Mouse (Mus musculus) kidney, embryonic 16.5 days (tissue): ENCODE measurements at regions not wholly inside any gene's neighbourhood (a gene's known extent, or its start where the extent isn't known, plus 50 kb on each side); places are given as distances from the start of the nearest gene placed in this dataset.

ENCODE experiments used
- ATAC-seq: fragments of 200-750 bp; cut with Nextera tagmentation; 2 replicates; pipeline ENCODE4 v1.8.0; 2017; ENCODE audit warnings: moderate TSS enrichment; ENCODE audit not compliant: low FRiP score, low TSS enrichment
- H3K27ac ChIP-seq: fragments of 300-500 bp; sonication (generic); 2 replicates; pipeline ENCODE4 v1.5.1; 2014; ENCODE audit warnings: low read length
- H3K27me3 ChIP-seq: fragments of 300-500 bp; sonication (generic); 2 replicates; pipeline ENCODE4 v1.6.1; 2014; ENCODE audit warnings: low read length, control low read depth, mixed read lengths; ENCODE audit not compliant: insufficient read depth
- H3K36me3 ChIP-seq: fragments of 300-500 bp; sonication (generic); 2 replicates; pipeline ENCODE4 v1.6.1; 2014; ENCODE audit warnings: low read length, control low read depth, mixed read lengths; ENCODE audit not compliant: insufficient read depth
- H3K4me1 ChIP-seq: fragments of 300-500 bp; sonication (generic); 2 replicates; pipeline ENCODE4 v1.6.1; 2014; ENCODE audit warnings: low read length, control low read depth, mixed read lengths; ENCODE audit not compliant: insufficient read depth
- H3K4me2 ChIP-seq: fragments of 300-500 bp; sonication (generic); replicated peaks from 2 replicates; pipeline ENCODE4 v1.6.1; 2014; ENCODE audit warnings: low read depth, low read length
- H3K4me3 ChIP-seq: fragments of 300-500 bp; sonication (generic); 2 replicates; pipeline ENCODE4 v1.5.1; 2014; ENCODE audit warnings: mild to moderate bottlenecking, low read length
- H3K9ac ChIP-seq: fragments of 300-500 bp; sonication (generic); replicated peaks from 2 replicates; pipeline ENCODE4 v1.6.1; 2014; ENCODE audit warnings: low read length
- H3K9me3 ChIP-seq: fragments of 300-500 bp; sonication (generic); 2 replicates; pipeline ENCODE4 v1.6.1; 2016; ENCODE audit warnings: low read length, control low read depth
- WGBS: fragments of 180-500 bp; shearing (Covaris S2); extraction: QIAGEN DNeasy Blood & Tissue Kit; methylation state at CpG from one replicate; pipeline ENCODE4 v1.1.7; 2014; 5-methylcytosine and 5-hydroxymethylcytosine counted together

GRCm38 (mm10) chr5:64632171-64632570 lies 171.0 kb upstream of the Klf3 start:
- Histone ChIP-seq H3K4me1 (no peaks in the 10 kb centered on the region), H3K9me3 (no peaks in the 10 kb centered on the region), H3K4me3 (no peak overlapping the region), H3K4me2 (no peak overlapping the region), H3K27ac (no peak overlapping the region), H3K27me3 (no peaks in the 10 kb centered on the region), H3K9ac (no peak overlapping the region), H3K36me3 (no peaks in the 10 kb centered on the region)
- WGBS: 79% methylated on average over 5 of the region's 5 CpGs
- ATAC-seq: no peak

- 58% methylated on average over 8 of the region's 8 CpGs for WGBS
- Histone ChIP-seq H3K27me3 (no peaks in the 10 kb centered on the region), H3K4me3 (no peak overlapping the region), H3K27ac (no peak overlapping the region), H3K9me3 (no peaks in the 10 kb centered on the region), H3K4me2 (no peak overlapping the region), H3K4me1 (no peaks in the 10 kb centered on the region), H3K9ac (no peak overlapping the region), H3K36me3 (no peaks in the 10 kb centered on the region)
- no peak for ATAC-seq
These were observed 169.2 kb upstream of the Klf3 start for GRCm38 (mm10) chr5:64634008-64634407.

DNA sequence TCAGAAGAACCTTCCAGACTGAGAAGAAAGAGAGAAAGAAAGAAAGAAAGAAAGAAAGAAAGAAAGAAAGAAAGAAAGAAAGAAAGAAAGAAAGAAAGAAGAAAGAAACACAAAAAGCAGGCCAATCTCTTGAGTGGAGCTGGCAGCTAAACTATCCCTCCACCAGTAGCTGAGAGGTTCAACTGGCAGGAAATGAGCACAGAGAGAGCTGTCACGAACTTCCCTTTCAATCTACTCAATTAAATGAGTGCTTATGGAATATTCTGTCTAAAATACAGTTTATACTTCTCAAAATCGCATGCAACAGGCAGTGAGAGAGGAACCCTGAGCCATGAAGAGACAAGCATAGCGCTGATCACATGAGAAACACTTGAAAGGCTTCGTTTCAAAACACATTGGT lies 168.5 kb upstream of the Klf3 start:
- ATAC-seq: no peak
- H3K27ac ChIP-seq: no peak overlapping the region
- WGBS: 75% methylated on average over 4 of the region's 4 CpGs

GRCm38 (mm10) chr5:64636301-64636700 lies 166.9 kb upstream of the Klf3 start:
- Histone ChIP-seq H3K27ac (no peak overlapping the region), H3K27me3 (no peaks in the 10 kb centered on the region), H3K4me1 (no peaks in the 10 kb centered on the region), H3K4me2 (no peak overlapping the region), H3K4me3 (no peak overlapping the region), H3K9ac (no peak overlapping the region), H3K9me3 (no peaks in the 10 kb centered on the region), H3K36me3 (no peaks in the 10 kb centered on the region)
- WGBS: 88% methylated on average over 3 of the region's 3 CpGs
- ATAC-seq: peak; percentile 49; the same call in 1 of the 2 replicates

More for the DNA sequence above, 168.5 kb upstream of the Klf3 start:
- Histone ChIP-seq H3K4me2 (no peak overlapping the region), H3K9ac (no peak overlapping the region), H3K36me3 (no peaks in the 10 kb centered on the region), H3K9me3 (no peaks in the 10 kb centered on the region), H3K4me1 (no peaks in the 10 kb centered on the region), H3K27me3 (no peaks in the 10 kb centered on the region), H3K4me3 (no peak overlapping the region)

GRCm38 (mm10) chr5:64643584-64643983 lies 159.6 kb upstream of the Klf3 start:
- no peaks in the 10 kb centered on the region for H3K36me3 ChIP-seq
- H3K27me3 ChIP-seq: no peaks in the 10 kb centered on the region
- no peak for ATAC-seq
- no peak overlapping the region for H3K27ac ChIP-seq
- H3K4me3 ChIP-seq: no peak overlapping the region
- no peak overlapping the region for H3K4me2 ChIP-seq
- 97% methylated on average over 1 of the region's 1 CpGs for WGBS
- no peak overlapping the region for H3K9ac ChIP-seq
- peaks cover 20% of the 10 kb centered on the region for H3K4me1 ChIP-seq
- no peaks in the 10 kb centered on the region for H3K9me3 ChIP-seq

DNA sequence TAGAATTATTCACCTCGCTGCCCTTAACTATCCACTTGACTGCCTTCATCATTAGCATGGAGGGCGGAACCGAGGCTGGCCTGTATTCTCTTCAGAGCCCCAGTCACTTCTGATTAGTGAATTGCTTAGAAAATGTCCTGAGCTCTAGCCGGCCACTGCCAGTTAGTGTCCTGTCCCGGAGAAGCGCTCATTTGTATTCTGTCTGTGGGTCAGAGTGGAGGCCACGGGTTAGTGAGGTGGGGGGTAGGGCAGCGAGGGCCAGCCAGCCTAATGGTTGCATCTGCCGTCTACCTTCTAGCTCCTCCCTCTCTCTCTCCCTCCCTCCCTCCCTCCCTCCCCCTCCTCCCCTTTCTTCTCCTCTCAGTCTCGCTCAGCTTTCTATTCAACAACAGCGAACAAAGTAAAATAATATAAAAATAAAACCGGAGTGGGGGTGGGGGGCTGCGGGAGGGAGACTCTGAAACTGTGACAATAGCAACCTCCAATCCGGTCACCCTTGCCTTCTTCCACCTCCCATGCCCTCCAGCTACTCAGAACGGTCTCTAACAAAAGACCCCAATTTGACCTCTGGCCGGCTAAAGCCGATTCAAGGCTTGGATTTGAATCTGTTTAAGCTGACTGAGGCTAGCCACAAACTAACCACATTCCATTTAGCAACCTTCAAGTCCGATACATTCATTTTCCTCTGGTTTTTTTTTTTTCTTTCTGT lies 155.6 kb upstream of the Klf3 start:
- peak overlapping the region; percentile 86 for H3K27ac ChIP-seq
- no peaks in the 10 kb centered on the region for H3K27me3 ChIP-seq
- no peaks in the 10 kb centered on the region for H3K36me3 ChIP-seq
- H3K4me2 ChIP-seq: peak overlapping the region; percentile 52
- H3K4me3 ChIP-seq: peak overlapping the region; percentile 34
- 6% methylated on average over 17 of the region's 18 CpGs for WGBS
- peaks cover 23% of the 10 kb centered on the region for H3K4me1 ChIP-seq
- peak overlapping the region; percentile 50 for H3K9ac ChIP-seq
- H3K9me3 ChIP-seq: no peaks in the 10 kb centered on the region
- ATAC-seq: peak; percentile 91

DNA sequence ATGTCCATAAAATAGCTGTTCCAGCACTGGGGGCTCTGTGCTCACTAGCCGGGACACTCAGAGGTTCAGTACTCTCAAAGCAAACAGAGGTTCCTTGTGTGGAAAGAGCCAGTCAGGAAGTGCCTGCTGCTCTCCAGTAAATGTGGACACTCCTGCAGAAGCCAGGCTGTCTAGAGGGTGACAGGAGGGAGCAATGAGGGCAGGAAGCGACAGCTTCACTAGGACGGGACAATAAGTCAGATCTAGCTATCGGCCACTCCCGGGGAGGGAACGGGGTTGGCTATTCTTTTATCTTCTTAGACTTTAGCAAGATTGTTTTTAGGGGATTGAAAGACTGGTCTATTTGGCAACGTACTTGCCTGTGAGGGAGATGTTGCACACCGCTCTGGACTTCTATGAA lies 154.7 kb upstream of the Klf3 start:
- no peaks in the 10 kb centered on the region for H3K27me3 ChIP-seq
- ATAC-seq: peak; percentile 66
- H3K9me3 ChIP-seq: no peaks in the 10 kb centered on the region
- peak overlapping the region; percentile 15; the same call in 1 of the 2 replicates for H3K4me2 ChIP-seq
- peak overlapping the region; percentile 88 for H3K27ac ChIP-seq
- 13% methylated on average over 8 of the region's 8 CpGs for WGBS
- no peaks in the 10 kb centered on the region for H3K36me3 ChIP-seq
- H3K4me1 ChIP-seq: peaks cover 23% of the 10 kb centered on the region
- peak overlapping the region; percentile 38 for H3K9ac ChIP-seq
- no peak overlapping the region for H3K4me3 ChIP-seq

DNA sequence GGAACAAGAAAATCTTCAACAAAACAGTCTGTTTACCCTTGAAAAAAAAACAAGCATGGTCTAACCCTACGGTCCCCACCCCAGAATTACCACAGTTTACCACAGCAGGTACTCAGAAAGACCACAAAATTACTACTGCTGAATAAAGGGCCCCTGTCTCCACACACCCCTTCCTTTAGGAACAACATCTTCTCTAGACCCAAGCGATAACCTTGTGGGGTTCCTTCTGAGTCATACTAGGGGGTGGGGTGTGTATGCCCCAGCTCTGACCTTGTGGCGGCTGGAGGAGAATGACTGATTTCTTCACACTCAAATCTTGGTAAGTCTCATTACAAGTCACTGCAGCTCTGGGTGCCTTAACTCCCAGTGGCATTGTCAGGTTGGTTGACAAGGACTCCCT lies 151.8 kb upstream of the Klf3 start:
- Histone ChIP-seq H3K36me3 (no peaks in the 10 kb centered on the region), H3K4me3 (no peak overlapping the region), H3K9ac (no peak overlapping the region), H3K4me2 (no peak overlapping the region), H3K27me3 (no peaks in the 10 kb centered on the region), H3K27ac (no peak overlapping the region), H3K9me3 (no peaks in the 10 kb centered on the region), H3K4me1 (peaks cover 23% of the 10 kb centered on the region)
- ATAC-seq: no peak
- 69% methylated on average over 3 of the region's 3 CpGs for WGBS

DNA sequence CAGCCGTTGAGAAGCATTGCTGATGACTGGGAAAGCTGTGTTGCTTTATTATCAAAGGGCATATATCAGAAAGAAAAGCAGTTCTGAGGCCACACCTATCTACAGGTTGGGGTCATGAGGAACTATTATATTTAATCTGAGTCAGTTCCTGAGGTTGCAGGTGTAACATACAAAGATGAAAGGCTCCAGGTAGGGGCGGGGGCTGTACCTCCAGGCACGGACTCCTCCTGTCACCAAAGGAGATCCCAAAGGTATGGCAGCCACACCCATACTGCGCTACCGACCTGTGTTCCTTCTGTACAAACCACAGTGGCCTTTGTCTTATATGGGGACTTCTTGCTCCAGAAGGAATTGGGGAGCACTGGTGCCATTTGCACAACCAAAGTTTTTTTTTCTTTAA lies 149.4 kb upstream of the Klf3 start:
- Histone ChIP-seq H3K27ac (no peak overlapping the region), H3K27me3 (no peaks in the 10 kb centered on the region), H3K4me3 (no peak overlapping the region), H3K9ac (no peak overlapping the region), H3K4me2 (no peak overlapping the region), H3K9me3 (no peaks in the 10 kb centered on the region), H3K4me1 (peaks cover under 1% of the 10 kb centered on the region), H3K36me3 (no peaks in the 10 kb centered on the region)
- WGBS: 84% methylated on average over 5 of the region's 5 CpGs
- ATAC-seq: no peak

- Histone ChIP-seq H3K9me3 (no peaks in the 10 kb centered on the region), H3K27me3 (no peaks in the 10 kb centered on the region), H3K4me2 (no peak overlapping the region), H3K9ac (no peak overlapping the region), H3K4me3 (no peak overlapping the region), H3K36me3 (no peaks in the 10 kb centered on the region), H3K27ac (no peak overlapping the region), H3K4me1 (no peaks in the 10 kb centered on the region)
- 67% methylated on average over 5 of the region's 5 CpGs for WGBS
- ATAC-seq: no peak
These were observed 147.9 kb upstream of the Klf3 start for GRCm38 (mm10) chr5:64655286-64655685.
